Mouse (Mus musculus): Measurements from ENCODE around the gene Gpn1.

DNA sequence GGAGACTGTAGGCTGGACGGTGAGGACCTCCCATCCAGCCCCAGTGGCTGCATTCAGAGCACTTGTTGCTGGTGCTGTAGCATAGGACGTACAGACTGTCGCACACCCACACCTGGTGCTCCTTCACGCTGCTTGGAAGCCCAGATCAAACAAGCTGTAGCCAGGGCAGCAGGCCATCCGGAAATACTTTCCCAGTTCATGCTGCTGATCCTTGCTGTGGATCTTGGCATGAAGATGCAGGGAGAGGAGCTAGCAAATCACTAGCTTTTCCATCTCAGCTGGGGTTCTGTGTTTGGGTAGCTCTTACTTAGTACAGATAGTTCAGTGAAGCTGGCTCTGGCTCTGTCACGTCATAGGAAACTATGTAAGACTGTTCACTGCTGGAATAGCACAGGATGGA lies 24.8 kb upstream of the Gpn1 start:
- TF ChIP-seq POLR2A (IDR thresholded peaks at IDR 0.05; ENCODE audit: insufficient read length, low read depth): no peak
- no peak for TF ChIP-seq POLR2AphosphoS2 (IDR thresholded peaks at IDR 0.05; ENCODE audit: insufficient read length, low read depth)
- no peak for TF ChIP-seq TCF12 (IDR thresholded peaks at IDR 0.05; ENCODE audit: insufficient read depth, poor library complexity, severe bottlenecking)
- TF ChIP-seq CEBPB (IDR thresholded peaks at IDR 0.05; ENCODE audit: insufficient read depth, poor library complexity, severe bottlenecking): no peak
- TF ChIP-seq MAX (IDR thresholded peaks at IDR 0.05; ENCODE audit: low read depth): no peak
- TF ChIP-seq MYOG (IDR thresholded peaks at IDR 0.05; ENCODE audit: control insufficient read depth in 1 of 3, insufficient read depth in 1 of 3, insufficient read length in 2 of 3, low read depth in 2 of 3): no peak
- TF ChIP-seq MYOD1 (IDR thresholded peaks at IDR 0.05; ENCODE audit: control insufficient read depth in 1 of 3, insufficient read length in 2 of 3, low read depth in 2 of 3): no peak
- no peak for TF ChIP-seq SRF (IDR thresholded peaks at IDR 0.05; ENCODE audit: control insufficient read depth, insufficient read length, low read depth)
- TF ChIP-seq USF1 (IDR thresholded peaks at IDR 0.05; ENCODE audit: low read depth): no peak
- no peak for TF ChIP-seq E2F4 (IDR thresholded peaks at IDR 0.05; ENCODE audit: insufficient read depth)
- no peak for TF ChIP-seq REST (IDR thresholded peaks at IDR 0.05; ENCODE audit: insufficient read depth, insufficient read length)
